Mouse (Mus musculus): ENCODE data around the gene Pkd1l1.

- no peak for TF ChIP-seq CTCF (IDR thresholded peaks at IDR 0.05; ENCODE audit: low read depth)
- no peak for TF ChIP-seq EP300 (IDR thresholded peaks at IDR 0.05; ENCODE audit: low read depth)
Observed at GRCm38 (mm10) chr11:8848049-8848448, 125.0 kb downstream of the Pkd1l1 start.
